Mouse (Mus musculus): ENCODE results near the gene Tgm5. TPM values are rescaled to one million over a fixed set of nuclear protein-coding genes. Genes with fewer than 3 reads are reported as not detected.

The Tgm5 gene
- polyA plus RNA-seq, 1 experiment from 2014 or later: not detected

DNA sequence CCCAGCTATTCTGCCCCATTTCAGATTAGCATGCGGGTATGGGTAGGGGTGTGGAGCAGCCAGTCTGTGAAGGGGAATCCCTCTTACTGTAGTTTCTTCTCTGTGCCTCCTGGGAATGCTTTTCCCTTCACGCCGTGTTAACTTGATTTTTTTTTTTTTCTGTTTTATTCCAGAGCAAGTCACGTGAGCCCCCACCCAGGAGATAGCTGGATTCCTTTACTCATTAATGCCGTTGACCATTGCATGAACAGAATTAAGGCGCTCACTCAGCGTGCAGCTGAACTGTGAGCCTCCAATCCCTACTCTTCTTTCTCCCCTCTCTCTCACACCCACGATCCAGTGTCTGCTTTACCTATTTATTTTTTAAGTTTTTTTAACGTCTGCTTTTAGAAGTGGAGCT is 69.4 kb downstream of the Tgm5 start:
- Histone ChIP-seq H3K4me2 (ENCODE audit: low read length) (no peak overlapping the region), H3K4me3 (replicated peaks; ENCODE audit: low read length) (no peak overlapping the region), H3K27me3 (replicated peaks; ENCODE audit: control insufficient read depth, insufficient read depth, low read length) (no peaks in the 10 kb centered on the region), H3K9ac (replicated peaks; ENCODE audit: low read depth, low read length) (no peak overlapping the region), H3K36me3 (ENCODE audit: control insufficient read depth, insufficient read depth) (peaks cover 22% of the 10 kb centered on the region), H3K4me1 (replicated peaks; ENCODE audit: control insufficient read depth, insufficient read depth, low read length) (no peaks in the 10 kb centered on the region), H3K9me3 (ENCODE audit: control insufficient read depth, low read length) (peaks cover 3% of the 10 kb centered on the region; the same call in 1 of the 2 replicates), H3K27ac (ENCODE audit: low read length) (no peak overlapping the region)
- WGBS: 85% methylated on average over 9 of the region's 9 CpGs
- ATAC-seq: no peak

- H3K27ac ChIP-seq (ENCODE audit: low read length): no peak overlapping the region
- no peak for ATAC-seq
- H3K36me3 ChIP-seq (ENCODE audit: control insufficient read depth, insufficient read depth): peaks cover 22% of the 10 kb centered on the region
- no peak overlapping the region for H3K9ac ChIP-seq (replicated peaks; ENCODE audit: low read depth, low read length)
- H3K27me3 ChIP-seq (replicated peaks; ENCODE audit: control insufficient read depth, insufficient read depth, low read length): no peaks in the 10 kb centered on the region
- no peak overlapping the region for H3K4me3 ChIP-seq (replicated peaks; ENCODE audit: low read length)
- H3K4me2 ChIP-seq (ENCODE audit: low read length): no peak overlapping the region
- WGBS: 87% methylated on average over 2 of the region's 2 CpGs
- H3K4me1 ChIP-seq (replicated peaks; ENCODE audit: control insufficient read depth, insufficient read depth, low read length): no peaks in the 10 kb centered on the region
- peaks cover 3% of the 10 kb centered on the region; the same call in 1 of the 2 replicates for H3K9me3 ChIP-seq (ENCODE audit: control insufficient read depth, low read length)
Observed at GRCm38 (mm10) chr2:121015507-121015906, 70.1 kb downstream of the Tgm5 start.

- Histone ChIP-seq H3K27ac (ENCODE audit: low read length) (no peak overlapping the region), H3K4me1 (replicated peaks; ENCODE audit: control insufficient read depth, insufficient read depth, low read length) (peaks cover 12% of the 10 kb centered on the region), H3K9ac (replicated peaks; ENCODE audit: low read depth, low read length) (no peak overlapping the region), H3K4me3 (replicated peaks; ENCODE audit: low read length) (no peak overlapping the region), H3K4me2 (ENCODE audit: low read length) (no peak overlapping the region), H3K36me3 (ENCODE audit: control insufficient read depth, insufficient read depth) (peaks cover 19% of the 10 kb centered on the region), H3K27me3 (replicated peaks; ENCODE audit: control insufficient read depth, insufficient read depth, low read length) (no peaks in the 10 kb centered on the region), H3K9me3 (ENCODE audit: control insufficient read depth, low read length) (peaks cover under 1% of the 10 kb centered on the region; the same call in 1 of the 2 replicates)
- 93% methylated on average over 9 of the region's 9 CpGs for WGBS
- no peak for ATAC-seq
Observed at GRCm38 (mm10) chr2:121012676-121013075, 73.0 kb downstream of the Tgm5 start.

- WGBS: 24% methylated on average over 5 of the region's 5 CpGs
- Histone ChIP-seq H3K4me2 (ENCODE audit: low read length) (peak overlapping the region; percentile 88), H3K27me3 (replicated peaks; ENCODE audit: control insufficient read depth, insufficient read depth, low read length) (no peaks in the 10 kb centered on the region), H3K9ac (replicated peaks; ENCODE audit: low read depth, low read length) (peak overlapping the region; percentile 87), H3K27ac (ENCODE audit: low read length) (no peak overlapping the region), H3K9me3 (ENCODE audit: control insufficient read depth, low read length) (no peaks in the 10 kb centered on the region), H3K4me3 (replicated peaks; ENCODE audit: low read length) (peak overlapping the region; percentile 92), H3K36me3 (ENCODE audit: control insufficient read depth, insufficient read depth) (peaks cover 9% of the 10 kb centered on the region; the same call in 1 of the 2 replicates), H3K4me1 (replicated peaks; ENCODE audit: control insufficient read depth, insufficient read depth, low read length) (peaks cover 12% of the 10 kb centered on the region)
- no peak for ATAC-seq
Observed at GRCm38 (mm10) chr2:121009071-121009677, 76.5 kb downstream of the Tgm5 start.

GRCm38 (mm10) chr2:121008664-121009007 is 77.0 kb downstream of the Tgm5 start:
- Histone ChIP-seq H3K9me3 (ENCODE audit: control insufficient read depth, low read length) (no peaks in the 10 kb centered on the region), H3K36me3 (ENCODE audit: control insufficient read depth, insufficient read depth) (peaks cover 9% of the 10 kb centered on the region; the same call in 1 of the 2 replicates), H3K4me2 (ENCODE audit: low read length) (peak overlapping the region; percentile 88), H3K4me3 (replicated peaks; ENCODE audit: low read length) (peak overlapping the region; percentile 92), H3K27me3 (replicated peaks; ENCODE audit: control insufficient read depth, insufficient read depth, low read length) (no peaks in the 10 kb centered on the region), H3K9ac (replicated peaks; ENCODE audit: low read depth, low read length) (peak overlapping the region; percentile 87), H3K27ac (ENCODE audit: low read length) (peak overlapping the region; percentile 58; the same call in 1 of the 2 replicates), H3K4me1 (replicated peaks; ENCODE audit: control insufficient read depth, insufficient read depth, low read length) (peaks cover 12% of the 10 kb centered on the region)
- WGBS: under 1% methylated on average over 12 of the region's 12 CpGs
- peak; percentile 53 for ATAC-seq

- Histone ChIP-seq H3K27me3 (replicated peaks; ENCODE audit: control insufficient read depth, insufficient read depth, low read length) (no peaks in the 10 kb centered on the region), H3K27ac (ENCODE audit: low read length) (peak within 1 kb of the TSS; percentile 58; the same call in 1 of the 2 replicates), H3K4me1 (replicated peaks; ENCODE audit: control insufficient read depth, insufficient read depth, low read length) (peaks cover 12% of the 10 kb centered on the region), H3K9ac (replicated peaks; ENCODE audit: low read depth, low read length) (peak within 1 kb of the TSS; percentile 87), H3K36me3 (ENCODE audit: control insufficient read depth, insufficient read depth) (peaks cover 9% of the 10 kb centered on the region; the same call in 1 of the 2 replicates), H3K9me3 (ENCODE audit: control insufficient read depth, low read length) (no peaks in the 10 kb centered on the region), H3K4me3 (replicated peaks; ENCODE audit: low read length) (peak within 1 kb of the TSS; percentile 92), H3K4me2 (ENCODE audit: low read length) (peak within 1 kb of the TSS; percentile 88)
- peak; percentile 98 for ATAC-seq
- WGBS: 1% methylated on average over 34 of the region's 34 CpGs
Observed at GRCm38 (mm10) chr2:121007925-121008663, 77.5 kb downstream of the Tgm5 start, which contains the start of gene Ccndbp1. Ccndbp1 (plus strand) TSS chr2:121008403.

DNA sequence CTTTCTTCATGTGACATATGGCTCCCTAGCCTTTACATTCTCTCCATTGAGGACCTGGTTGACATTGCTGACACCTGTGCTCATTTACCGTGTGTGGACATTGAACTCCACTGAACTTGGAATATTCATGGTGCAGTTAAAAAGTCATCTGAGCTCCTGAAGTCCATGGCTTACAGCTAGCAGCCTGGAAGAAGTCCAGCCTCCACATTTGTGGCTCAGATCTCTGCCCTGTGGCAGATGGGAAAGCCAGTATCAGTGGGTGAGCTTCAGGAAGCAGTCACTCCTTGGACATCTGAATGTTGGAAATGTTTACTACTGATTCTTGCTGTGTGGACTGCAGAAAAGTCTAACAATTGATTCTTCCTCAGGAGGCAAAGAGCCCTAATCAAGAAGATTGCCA is 78.7 kb downstream of the Tgm5 start:
- Histone ChIP-seq H3K9ac (replicated peaks; ENCODE audit: low read depth, low read length) (no peak overlapping the region), H3K27me3 (replicated peaks; ENCODE audit: control insufficient read depth, insufficient read depth, low read length) (no peaks in the 10 kb centered on the region), H3K4me2 (ENCODE audit: low read length) (no peak overlapping the region), H3K9me3 (ENCODE audit: control insufficient read depth, low read length) (no peaks in the 10 kb centered on the region), H3K4me3 (replicated peaks; ENCODE audit: low read length) (no peak overlapping the region), H3K36me3 (ENCODE audit: control insufficient read depth, insufficient read depth) (peaks cover 4% of the 10 kb centered on the region; the same call in 1 of the 2 replicates), H3K4me1 (replicated peaks; ENCODE audit: control insufficient read depth, insufficient read depth, low read length) (peaks cover 12% of the 10 kb centered on the region), H3K27ac (ENCODE audit: low read length) (no peak overlapping the region)
- WGBS: 86% methylated on average over 1 of the region's 1 CpGs
- ATAC-seq: no peak

GRCm38 (mm10) chr2:121004018-121004811 is 81.4 kb downstream of the Tgm5 start:
- H3K27me3 ChIP-seq (replicated peaks; ENCODE audit: control insufficient read depth, insufficient read depth, low read length): no peaks in the 10 kb centered on the region
- H3K9ac ChIP-seq (replicated peaks; ENCODE audit: low read depth, low read length): no peak overlapping the region
- no peak overlapping the region for H3K4me3 ChIP-seq (replicated peaks; ENCODE audit: low read length)
- peaks cover 7% of the 10 kb centered on the region for H3K4me1 ChIP-seq (replicated peaks; ENCODE audit: control insufficient read depth, insufficient read depth, low read length)
- no peak overlapping the region for H3K27ac ChIP-seq (ENCODE audit: low read length)
- no peak for ATAC-seq
- no peaks in the 10 kb centered on the region for H3K9me3 ChIP-seq (ENCODE audit: control insufficient read depth, low read length)
- no peaks in the 10 kb centered on the region for H3K36me3 ChIP-seq (ENCODE audit: control insufficient read depth, insufficient read depth)
- no peak overlapping the region for H3K4me2 ChIP-seq (ENCODE audit: low read length)
- WGBS: 82% methylated on average over 7 of the region's 7 CpGs

DNA sequence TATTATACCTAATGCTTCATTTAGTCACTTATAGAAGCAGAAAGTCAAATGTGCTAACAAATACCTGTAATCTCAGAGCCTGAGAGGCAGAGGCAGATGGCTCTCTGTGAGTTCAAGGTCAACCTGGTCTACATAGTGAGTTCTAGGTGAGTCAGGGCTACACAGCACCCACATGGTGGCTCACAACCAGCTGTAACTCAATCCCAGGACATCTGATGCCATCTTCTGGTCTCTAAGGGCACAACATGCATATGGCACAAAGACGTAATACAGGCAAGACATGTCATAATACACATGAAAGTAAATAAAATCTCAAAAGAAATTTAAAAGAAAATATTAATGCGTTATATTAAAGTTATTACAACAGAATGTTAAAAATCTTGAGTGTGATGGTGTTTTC is 82.1 kb downstream of the Tgm5 start:
- peaks cover 3% of the 10 kb centered on the region for H3K4me1 ChIP-seq (replicated peaks; ENCODE audit: control insufficient read depth, insufficient read depth, low read length)
- no peak overlapping the region for H3K9ac ChIP-seq (replicated peaks; ENCODE audit: low read depth, low read length)
- no peaks in the 10 kb centered on the region for H3K9me3 ChIP-seq (ENCODE audit: control insufficient read depth, low read length)
- H3K36me3 ChIP-seq (ENCODE audit: control insufficient read depth, insufficient read depth): no peaks in the 10 kb centered on the region
- no peaks in the 10 kb centered on the region for H3K27me3 ChIP-seq (replicated peaks; ENCODE audit: control insufficient read depth, insufficient read depth, low read length)
- H3K27ac ChIP-seq (ENCODE audit: low read length): no peak overlapping the region
- no peak overlapping the region for H3K4me2 ChIP-seq (ENCODE audit: low read length)
- ATAC-seq: no peak
- WGBS: 68% methylated on average over 2 of the region's 2 CpGs
- H3K4me3 ChIP-seq (replicated peaks; ENCODE audit: low read length): no peak overlapping the region
